Mouse (Mus musculus) CD4-positive, CD25-positive, alpha-beta regulatory T cell, adult 4 months (primary cell): ENCODE measurements around the gene Tmf1. TPM values are rescaled to one million over a fixed set of nuclear protein-coding genes. Genes with fewer than 3 reads are reported as not detected.

Source experiments
- ATAC-seq: one replicate; pipeline ENCODE4 v1.8.0; 2017
- polyA plus RNA-seq, 2 experiments: library from polyadenylated mRNA; unstranded; fragments of 100-300 nt; shearing (Covaris generic); gene quantifications; one replicate each; pipeline ENCODE4 v1.2.1; 2017

Gene Tmf1
- polyA plus RNA-seq, 2 experiments from 2014 or later: 41.0 to 50.8 TPM

DNA sequence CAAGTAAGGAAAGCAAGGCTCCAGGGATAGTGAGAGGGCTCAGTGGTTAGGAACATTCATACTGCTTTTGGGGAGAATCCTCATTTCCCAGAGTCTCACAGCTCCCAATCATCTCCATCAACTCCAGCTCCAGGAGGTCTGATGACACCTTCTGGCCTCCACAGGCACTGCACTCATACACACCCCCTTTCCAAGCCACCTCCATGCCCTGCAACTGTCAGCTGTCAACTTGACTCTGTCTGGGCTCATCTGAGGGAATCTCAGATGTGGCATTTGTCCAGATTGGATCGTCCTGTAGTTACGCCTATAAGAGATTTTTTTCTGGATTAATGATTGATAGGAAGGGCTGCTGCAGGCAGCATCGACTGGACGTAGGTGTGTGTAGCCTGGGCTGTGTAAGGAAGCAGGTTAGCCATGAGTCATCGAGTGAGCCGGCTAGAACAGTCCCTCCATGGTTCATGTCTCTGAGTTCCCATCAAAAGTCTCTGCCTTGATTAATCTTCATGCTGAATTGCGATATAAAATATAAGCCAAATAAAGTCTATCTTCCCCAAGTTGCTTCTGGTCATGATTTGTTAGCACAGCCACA, 74.6 kb downstream of the Tmf1 start:
- ATAC-seq: no peak

Other genes with a start within 250 kb of the Tmf1 start
- gene Fam19a4, start 118.7 kb downstream of the Tmf1 start, polyA plus RNA-seq: under 1 TPM in 1 of 2 experiments, not detected in 1; 0.19 TPM
- 10 to 100 TPM in 1 of 2 experiments, 1 to 10 TPM in 1; 8.1 to 13.9 TPM for gene Eogt, start 29.9 kb downstream of the Tmf1 start, polyA plus RNA-seq
- 10 to 100 TPM; 43.0 TPM for gene Uba3, start 26.5 kb upstream of the Tmf1 start, polyA plus RNA-seq
- 100 to 1,000 TPM; 189 to 278 TPM for gene Arl6ip5, start 31.6 kb upstream of the Tmf1 start, polyA plus RNA-seq
- gene Lmod3, start 73.6 kb upstream of the Tmf1 start, polyA plus RNA-seq: under 1 TPM in 1 of 2 experiments, not detected in 1; 0.24 TPM